19 mouse cellular contexts compared by ENCODE assay signal in genomic region chr14:118664661-118665060, GRCm38 (mm10). TPM values are rescaled to one million over a fixed set of nuclear protein-coding genes. Genes with fewer than 3 reads are reported as not detected.
A peak's percentile ranks its signal among the peaks of the same experiment; 100 is the strongest.
DNase-seq lines count a peak whose midpoint lies in the region; ATAC-seq and TF ChIP-seq lines count a peak whose summit lies in the region.
"Had no signal": no experiment of that assay in that cellular context is flagged by ENCODE, and none has a peak within 500 bp of the region (broad histone marks: within the 10 kb centered on the region; RNA-seq: fewer than 3 reads in every experiment).

No protein-coding gene starts in this region.

- H3K4me3 ChIP-seq in kidney, embryonic 16.5 days (ENCODE audit: low read length) = no peak overlapping the region
- H3K4me3 ChIP-seq in liver, embryonic 12.5 days = no peak overlapping the region
- no peak overlapping the region for H3K4me3 ChIP-seq in liver, embryonic 14.5 days (ENCODE audit: insufficient read depth in 1 of 2, low read depth in 2 of 2, low read length in 2 of 2)
- H3K4me3 ChIP-seq: embryonic facial prominence, embryonic 12.5 days; forebrain, embryonic 12.5 days; heart, embryonic 13.5 days; hindbrain, embryonic 12.5 days had no signal

- ATAC-seq in kidney, embryonic 16.5 days (ENCODE audit: low FRiP score, low TSS enrichment) = 0 out of 2 replicates have a peak, but pooled peaks have one; percentile 1
- ATAC-seq in liver, embryonic 12.5 days = 0 out of 2 replicates have a peak, but pooled peaks have one; percentile 28
- ATAC-seq in liver, embryonic 14.5 days (ENCODE audit: insufficient read depth) = peak; percentile 49; the same call in 1 of the 2 replicates
- ATAC-seq in megakaryocyte progenitor cell, adult 5-6 weeks (replicated peaks; ENCODE audit: poor library complexity) = 0 out of 2 replicates have a peak, but pooled peaks have one; percentile 10
- ATAC-seq: forebrain, postnatal 0 days; hindbrain, embryonic 16.5 days had no signal

- no peak for TF ChIP-seq EP300 in liver, embryonic 14.5 days (IDR thresholded peaks at IDR 0.05; ENCODE audit: low read depth)

- H3K27me3 ChIP-seq in kidney, embryonic 16.5 days (ENCODE audit: insufficient read depth, low read length) = no peaks in the 10 kb centered on the region
- no peaks in the 10 kb centered on the region for H3K27me3 ChIP-seq in liver, embryonic 12.5 days (replicated peaks)
- H3K27me3 ChIP-seq in liver, embryonic 14.5 days (ENCODE audit: control insufficient read depth, insufficient read depth, low read length) = no peaks in the 10 kb centered on the region
- H3K27me3 ChIP-seq: forebrain, embryonic 12.5 days; hindbrain, embryonic 12.5 days had no signal

- no peaks in the 10 kb centered on the region for H3K36me3 ChIP-seq in kidney, embryonic 16.5 days (ENCODE audit: insufficient read depth, low read length)
- H3K36me3 ChIP-seq in liver, embryonic 12.5 days = no peaks in the 10 kb centered on the region
- no peaks in the 10 kb centered on the region for H3K36me3 ChIP-seq in liver, embryonic 14.5 days (replicated peaks; ENCODE audit: control insufficient read depth, insufficient read depth, low read depth)
- H3K36me3 ChIP-seq: embryonic facial prominence, embryonic 12.5 days; forebrain, embryonic 12.5 days; heart, embryonic 13.5 days; hindbrain, embryonic 12.5 days had no signal

- peak overlapping the region; percentile 3; the same call in 1 of the 2 replicates for H3K27ac ChIP-seq in kidney, embryonic 16.5 days (ENCODE audit: low read length)
- H3K27ac ChIP-seq in liver, embryonic 12.5 days = no peak overlapping the region
- no peak overlapping the region for H3K27ac ChIP-seq in liver, embryonic 14.5 days
- H3K27ac ChIP-seq: embryonic facial prominence, embryonic 12.5 days; forebrain, embryonic 12.5 days; heart, embryonic 13.5 days; hindbrain, embryonic 12.5 days had no signal

- DNase-seq in kidney, adult 11 months = no peak
- DNase-seq in liver, embryonic 14.5 days (ENCODE audit: low read depth in 3 of 3, low spot score in 3 of 3) = no peak
- no peak for DNase-seq in lung, postnatal 25 days (ENCODE audit: low spot score)
- DNase-seq in ovary, postnatal 36 days (ENCODE audit: low spot score) = no peak
- DNase-seq: adrenal gland, adult 8-10 months; adrenal gland, postnatal 36 days; cerebellum, adult 8-10 months; cerebellum, postnatal 25 days; forebrain, postnatal 0 days; gastrocnemius, postnatal 14 days; heart, postnatal 36 days had no signal

- H3K9me3 ChIP-seq in kidney, embryonic 16.5 days (ENCODE audit: low read length) = no peaks in the 10 kb centered on the region
- no peaks in the 10 kb centered on the region for H3K9me3 ChIP-seq in liver, embryonic 12.5 days (replicated peaks)
- H3K9me3 ChIP-seq in liver, embryonic 14.5 days (ENCODE audit: control insufficient read depth, low read length) = no peaks in the 10 kb centered on the region
- H3K9me3 ChIP-seq: embryonic facial prominence, embryonic 12.5 days; forebrain, embryonic 12.5 days; heart, embryonic 13.5 days; hindbrain, embryonic 12.5 days had no signal

- no peak overlapping the region for H3K4me2 ChIP-seq in kidney, embryonic 16.5 days (replicated peaks; ENCODE audit: low read depth, low read length)
- 0 out of 2 replicates have a peak overlapping the region, but pooled peaks have one; percentile 10 for H3K4me2 ChIP-seq in liver, embryonic 12.5 days
- H3K4me2 ChIP-seq in liver, embryonic 14.5 days (ENCODE audit: low read depth) = no peak overlapping the region
- H3K4me2 ChIP-seq: embryonic facial prominence, embryonic 12.5 days; forebrain, embryonic 12.5 days; heart, embryonic 13.5 days; hindbrain, embryonic 12.5 days had no signal

- no peak overlapping the region for H3K9ac ChIP-seq in kidney, embryonic 16.5 days (replicated peaks; ENCODE audit: low read length)
- no peak overlapping the region for H3K9ac ChIP-seq in liver, embryonic 12.5 days
- H3K9ac ChIP-seq in liver, embryonic 14.5 days (replicated peaks) = no peak overlapping the region
- H3K9ac ChIP-seq: embryonic facial prominence, embryonic 12.5 days; forebrain, embryonic 12.5 days; forebrain, postnatal 0 days; heart, embryonic 13.5 days; hindbrain, embryonic 12.5 days had no signal

- H3K4me1 ChIP-seq in kidney, embryonic 16.5 days (ENCODE audit: insufficient read depth, low read length) = peaks cover 26% of the 10 kb centered on the region
- H3K4me1 ChIP-seq in liver, embryonic 12.5 days = peaks cover 41% of the 10 kb centered on the region
- H3K4me1 ChIP-seq in liver, embryonic 14.5 days (replicated peaks; ENCODE audit: control insufficient read depth in 2 of 2, insufficient read depth in 2 of 2, low read length in 1 of 2) = peaks cover 8 to 25% of the 10 kb centered on the region in 2 experiments; a peak in 3 of 4 replicates
- H3K4me1 ChIP-seq: forebrain, embryonic 12.5 days had no signal

- TF ChIP-seq CTCF in liver, embryonic 14.5 days (IDR thresholded peaks at IDR 0.05; ENCODE audit: low read depth) = no peak

- WGBS in kidney, embryonic 16.5 days = 56% methylated on average over 7 of the region's 7 CpGs
- 45% methylated on average over 7 of the region's 7 CpGs for WGBS in liver, embryonic 12.5 days (ENCODE audit: insufficient replicate concordance)
- 31% methylated on average over 7 of the region's 7 CpGs for WGBS in liver, embryonic 14.5 days (ENCODE audit: insufficient replicate concordance)

RNA-seq across cellular contexts. Expression of gene Abcc4, which starts 41.4 kb away (rescaled TPM):
- 7.4 and 7.9 TPM in 2 replicates for polyA plus RNA-seq in kidney, embryonic 16.5 days (2015; fragmentation: Nextera tagmentation; extraction: Ambion mirVana)
- polyA plus RNA-seq in liver, embryonic 12.5 days (2016; fragmentation: Nextera tagmentation; extraction: Ambion mirVana) = 3.0 and 3.4 TPM in 2 replicates
- 1.0 and 1.4 TPM in 2 replicates for polyA plus RNA-seq in liver, embryonic 14.5 days (2012; rRNA removed)
- 1.9 and 2.3 TPM in 2 replicates for polyA plus RNA-seq in liver, embryonic 14.5 days (2014; fragmentation: Nextera tagmentation; extraction: Ambion mirVana)
- total RNA-seq in megakaryocyte progenitor cell, adult 5-6 weeks (2015) = 38.3 and 41.5 TPM in 2 replicates
- total RNA-seq in megakaryocyte progenitor cell, adult 5-6 weeks (2017) = 33.7 and 37.0 TPM in 2 replicates
